Mouse (Mus musculus) liver, postnatal 0 days (tissue): Measurements from ENCODE around the gene Vsig8. TPM values are rescaled to one million over a fixed set of nuclear protein-coding genes. Genes with fewer than 3 reads are reported as not detected.

Experiments used
- ATAC-seq: fragments of 200-750 bp; cut with Nextera tagmentation; 2 replicates; pipeline ENCODE4 v1.8.0; 2017; ENCODE audit warnings: mild to moderate bottlenecking, moderate library complexity
- DNase-seq: peaks from one replicate; pipeline ENCODE4 v3.0.0-alpha.2; 2016
- H3K27ac ChIP-seq: fragments of 300-500 bp; sonication (generic); 2 replicates; pipeline ENCODE4 v1.5.1; 2014; ENCODE audit warnings: antibody characterized with exemption, moderate library complexity, mild to moderate bottlenecking, low read depth
- H3K27me3 ChIP-seq: fragments of 300-500 bp; sonication (generic); 2 replicates; pipeline ENCODE4 v1.6.1; 2014; ENCODE audit warnings: low read length, control low read depth, mixed read lengths; ENCODE audit not compliant: insufficient read depth
- H3K36me3 ChIP-seq: fragments of 300-500 bp; sonication (generic); replicated peaks from 2 replicates; pipeline ENCODE4 v1.6.1; 2014; ENCODE audit warnings: mild to moderate bottlenecking, control low read depth, low read length, moderate library complexity, mixed read lengths; ENCODE audit not compliant: insufficient read depth
- H3K4me1 ChIP-seq: fragments of 300-500 bp; sonication (generic); 2 replicates; pipeline ENCODE4 v1.6.1; 2014; ENCODE audit warnings: antibody characterized with exemption, mild to moderate bottlenecking, control low read depth; ENCODE audit not compliant: insufficient read depth
- H3K4me2 ChIP-seq: fragments of 300-500 bp; sonication (generic); 2 replicates; pipeline ENCODE4 v1.6.1; 2014; ENCODE audit warnings: low read depth, mild to moderate bottlenecking, low read length, moderate library complexity, mixed read lengths
- H3K4me3 ChIP-seq: fragments of 300-500 bp; sonication (generic); 2 replicates; pipeline ENCODE4 v1.5.1; 2014; ENCODE audit warnings: low read depth, low read length
- H3K9ac ChIP-seq: fragments of 300-500 bp; sonication (generic); replicated peaks from 2 replicates; pipeline ENCODE4 v1.6.1; 2014; ENCODE audit warnings: mild to moderate bottlenecking, moderate library complexity
- H3K9me3 ChIP-seq: fragments of 300-500 bp; sonication (generic); 2 replicates; pipeline ENCODE4 v1.6.1; 2016; ENCODE audit warnings: mild to moderate bottlenecking, control low read depth, low read length, mixed read lengths
- CTCF ChIP-seq: sonication (generic); IDR thresholded peaks from 2 replicates; pipeline ENCODE4 v1.5.1; 2016; ENCODE audit warnings: antibody characterized with exemption, low read depth
- EP300 ChIP-seq: IDR thresholded peaks from 2 replicates; pipeline ENCODE4 v1.6.1; 2016; ENCODE audit warnings: antibody characterized with exemption, low read depth, mild to moderate bottlenecking
- WGBS: fragments of 180-500 bp; shearing (Covaris S2); extraction: QIAGEN DNeasy Blood & Tissue Kit; methylation state at CpG from one replicate; pipeline ENCODE4 v1.1.7; 2014; ENCODE audit not compliant: insufficient replicate concordance; 5-methylcytosine and 5-hydroxymethylcytosine counted together
- polyA plus RNA-seq: library from polyadenylated mRNA; unstranded; fragments of >200 nt; fragmentation: Nextera tagmentation; extraction: Ambion mirVana; gene quantifications from 2 replicates; pipeline ENCODE4 v1.2.1, GENCODE M21; 2015

The Vsig8 gene
- polyA plus RNA-seq, 1 experiment from 2014 or later: not detected

- peak overlapping the region; percentile 56 for H3K4me3 ChIP-seq
- ATAC-seq: peak; percentile 7; the same call in 1 of the 2 replicates
- peaks cover 16% of the 10 kb centered on the region for H3K4me1 ChIP-seq
- 3% methylated on average over 9 of the region's 10 CpGs for WGBS
- no peak for DNase-seq
- H3K27ac ChIP-seq: no peak overlapping the region
- H3K36me3 ChIP-seq: no peaks in the 10 kb centered on the region
- TF ChIP-seq CTCF: no peak
- no peak for TF ChIP-seq EP300
- peak overlapping the region; percentile 86 for H3K4me2 ChIP-seq
- no peaks in the 10 kb centered on the region for H3K9me3 ChIP-seq
- H3K27me3 ChIP-seq: peaks cover 46% of the 10 kb centered on the region
- no peak overlapping the region for H3K9ac ChIP-seq
These were observed 7.7 kb downstream of the Vsig8 start for GRCm38 (mm10) chr1:172563465-172563828.

GRCm38 (mm10) chr1:172566131-172566530, 10.4 kb downstream of the Vsig8 start:
- Histone ChIP-seq H3K27me3 (peaks cover 35% of the 10 kb centered on the region), H3K9ac (no peak overlapping the region), H3K4me3 (no peak overlapping the region), H3K4me1 (peaks cover 16% of the 10 kb centered on the region), H3K9me3 (no peaks in the 10 kb centered on the region), H3K4me2 (no peak overlapping the region), H3K36me3 (no peaks in the 10 kb centered on the region), H3K27ac (no peak overlapping the region)
- DNase-seq: no peak
- 37% methylated on average over 3 of the region's 3 CpGs for WGBS
- ATAC-seq: no peak
- TF ChIP-seq EP300 (no peak), CTCF (no peak)

GRCm38 (mm10) chr1:172567758-172568157, 12.0 kb downstream of the Vsig8 start:
- Histone ChIP-seq H3K4me3 (no peak overlapping the region), H3K36me3 (no peaks in the 10 kb centered on the region), H3K4me1 (peaks cover 7% of the 10 kb centered on the region), H3K4me2 (no peak overlapping the region), H3K9me3 (no peaks in the 10 kb centered on the region), H3K27me3 (peaks cover 18% of the 10 kb centered on the region), H3K9ac (no peak overlapping the region), H3K27ac (no peak overlapping the region)
- WGBS: 65% methylated on average over 4 of the region's 4 CpGs
- TF ChIP-seq EP300: no peak
- TF ChIP-seq CTCF: no peak
- ATAC-seq (no peak), DNase-seq (no peak)

- ATAC-seq (no peak), DNase-seq (no peak)
- TF ChIP-seq EP300 (no peak), CTCF (no peak)
- no peak overlapping the region for H3K4me3 ChIP-seq
- no peak overlapping the region for H3K27ac ChIP-seq
- H3K27me3 ChIP-seq: no peaks in the 10 kb centered on the region
- H3K36me3 ChIP-seq: no peaks in the 10 kb centered on the region
- no peak overlapping the region for H3K4me2 ChIP-seq
- H3K4me1 ChIP-seq: no peaks in the 10 kb centered on the region
- no peak overlapping the region for H3K9ac ChIP-seq
- WGBS: 71% methylated on average over 6 of the region's 6 CpGs
- no peaks in the 10 kb centered on the region for H3K9me3 ChIP-seq
These were observed 24.4 kb downstream of the Vsig8 start for GRCm38 (mm10) chr1:172580116-172580515.

GRCm38 (mm10) chr1:172582436-172582835, 26.7 kb downstream of the Vsig8 start:
- TF ChIP-seq CTCF: no peak
- TF ChIP-seq EP300: no peak
- H3K4me2 ChIP-seq: no peak overlapping the region
- H3K4me3 ChIP-seq: no peak overlapping the region
- 71% methylated on average over 8 of the region's 8 CpGs for WGBS
- H3K4me1 ChIP-seq: no peaks in the 10 kb centered on the region
- H3K36me3 ChIP-seq: no peaks in the 10 kb centered on the region
- H3K9ac ChIP-seq: no peak overlapping the region
- no peak for ATAC-seq
- H3K27ac ChIP-seq: no peak overlapping the region
- no peaks in the 10 kb centered on the region for H3K9me3 ChIP-seq
- DNase-seq: no peak
- no peaks in the 10 kb centered on the region for H3K27me3 ChIP-seq

GRCm38 (mm10) chr1:172584271-172584670, 28.5 kb downstream of the Vsig8 start:
- Histone ChIP-seq H3K4me3 (no peak overlapping the region), H3K27ac (no peak overlapping the region), H3K36me3 (no peaks in the 10 kb centered on the region), H3K9me3 (no peaks in the 10 kb centered on the region), H3K4me1 (no peaks in the 10 kb centered on the region), H3K9ac (no peak overlapping the region), H3K27me3 (no peaks in the 10 kb centered on the region), H3K4me2 (no peak overlapping the region)
- TF ChIP-seq EP300: no peak
- no peak for TF ChIP-seq CTCF
- 79% methylated on average over 6 of the region's 6 CpGs for WGBS
- DNase-seq (no peak), ATAC-seq (no peak)

GRCm38 (mm10) chr1:172585026-172585425, 29.3 kb downstream of the Vsig8 start:
- Histone ChIP-seq H3K4me2 (no peak overlapping the region), H3K36me3 (no peaks in the 10 kb centered on the region), H3K9ac (no peak overlapping the region), H3K9me3 (no peaks in the 10 kb centered on the region), H3K4me3 (no peak overlapping the region), H3K27ac (no peak overlapping the region), H3K27me3 (no peaks in the 10 kb centered on the region), H3K4me1 (no peaks in the 10 kb centered on the region)
- ATAC-seq (no peak), DNase-seq (no peak)
- TF ChIP-seq EP300 (no peak), CTCF (no peak)
- WGBS: 57% methylated on average over 4 of the region's 4 CpGs
